Mouse (Mus musculus) midbrain, embryonic 16.5 days (tissue): ENCODE data around the gene E2f2. TPM values are rescaled to one million over a fixed set of nuclear protein-coding genes. Genes with fewer than 3 reads are reported as not detected.

ENCODE experiments used
- ATAC-seq: fragments of 200-750 bp; cut with Nextera tagmentation; 2 replicates; pipeline ENCODE4 v1.8.0; 2017; ENCODE audit warnings: moderate TSS enrichment
- H3K27ac ChIP-seq: fragments of 300-500 bp; sonication (generic); 2 replicates; pipeline ENCODE4 v1.5.1; 2014; ENCODE audit warnings: mild to moderate bottlenecking, low read length, mixed read lengths
- H3K27me3 ChIP-seq: fragments of 300-500 bp; sonication (generic); 2 replicates; pipeline ENCODE4 v1.6.1; 2014; ENCODE audit warnings: low read depth, low read length, mixed read lengths; ENCODE audit not compliant: control insufficient read depth, insufficient read depth
- H3K36me3 ChIP-seq: fragments of 300-500 bp; sonication (generic); 2 replicates; pipeline ENCODE4 v1.6.1; 2014; ENCODE audit warnings: mild to moderate bottlenecking, low read length, moderate library complexity, mixed read lengths; ENCODE audit not compliant: control insufficient read depth, insufficient read depth
- H3K4me1 ChIP-seq: fragments of 300-500 bp; sonication (generic); 2 replicates; pipeline ENCODE4 v1.6.1; 2014; ENCODE audit warnings: mild to moderate bottlenecking, low read length, mixed read lengths; ENCODE audit not compliant: control insufficient read depth, insufficient read depth
- H3K4me2 ChIP-seq: fragments of 300-500 bp; sonication (generic); 2 replicates; pipeline ENCODE4 v1.6.1; 2014; ENCODE audit warnings: mild to moderate bottlenecking, low read length, mixed read lengths
- H3K4me3 ChIP-seq: fragments of 300-500 bp; sonication (generic); 2 replicates; pipeline ENCODE4 v1.5.1; 2014; ENCODE audit warnings: low read depth, mild to moderate bottlenecking, low read length, moderate library complexity, mixed read lengths
- H3K9ac ChIP-seq: fragments of 300-500 bp; sonication (generic); 2 replicates; pipeline ENCODE4 v1.6.1; 2014; ENCODE audit warnings: low read depth, low read length, mixed read lengths
- H3K9me3 ChIP-seq: fragments of 300-500 bp; sonication (generic); replicated peaks from 2 replicates; pipeline ENCODE4 v1.6.1; 2014; ENCODE audit warnings: mild to moderate bottlenecking, low read length, mixed read lengths; ENCODE audit not compliant: control insufficient read depth, poor library complexity, severe bottlenecking
- WGBS: fragments of 180-500 bp; shearing (Covaris S2); extraction: QIAGEN DNeasy Blood & Tissue Kit; methylation state at CpG from one replicate; pipeline ENCODE4 v1.1.7; 2014; 5-methylcytosine and 5-hydroxymethylcytosine counted together
- polyA plus RNA-seq: library from polyadenylated mRNA; unstranded; fragments of >200 nt; fragmentation: Nextera tagmentation; extraction: Ambion mirVana; gene quantifications from 2 replicates; pipeline ENCODE4 v1.2.1, GENCODE M21; 2015

The E2f2 gene
- polyA plus RNA-seq, 1 experiment from 2014 or later, result 1.6 TPM

DNA sequence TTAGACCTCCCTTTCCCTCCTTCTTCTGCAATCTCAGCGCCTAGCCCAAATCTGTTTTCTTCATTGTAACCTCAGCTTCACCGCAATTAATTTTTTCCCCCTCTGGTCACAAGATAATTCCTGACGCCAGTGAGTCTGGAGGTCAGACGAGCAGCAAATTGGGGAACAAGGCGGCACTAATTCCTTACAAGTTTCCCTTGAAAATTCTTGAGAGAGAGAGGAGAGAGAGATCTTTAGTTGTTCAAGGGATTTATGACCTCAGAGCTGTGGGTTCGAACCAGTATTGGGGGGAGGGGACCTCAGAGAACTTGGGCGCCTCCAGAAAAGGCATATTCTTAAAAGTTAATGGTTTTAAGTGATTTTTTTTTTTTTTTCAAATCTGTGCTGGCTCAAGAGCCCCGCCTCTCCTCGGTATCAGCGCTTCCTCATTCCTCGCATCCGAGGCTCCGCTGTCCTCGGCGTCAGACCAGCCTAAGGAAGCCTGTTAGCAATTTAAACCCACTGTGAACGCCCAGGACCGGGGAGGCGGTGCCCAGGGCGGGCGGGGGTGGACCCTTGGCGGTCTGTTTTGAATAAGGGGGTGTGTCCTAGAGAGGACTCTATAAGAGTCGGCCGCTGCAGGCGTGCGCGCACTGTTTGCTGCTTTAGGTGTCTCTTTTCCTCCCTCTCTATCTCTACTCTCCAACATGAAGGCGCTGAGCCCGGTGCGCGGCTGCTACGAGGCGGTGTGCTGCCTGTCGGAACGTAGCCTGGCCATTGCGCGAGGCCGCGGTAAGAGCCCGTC, 28.8 kb upstream of the E2f2 start, which contains the start of gene Id3:
Id3 (plus strand) TSS at position 305 of the 784 bp plus-strand sequence.
- Histone ChIP-seq H3K4me3 (peak within 1 kb of the TSS; percentile 40), H3K4me1 (peaks cover 29% of the 10 kb centered on the region), H3K36me3 (no peaks in the 10 kb centered on the region), H3K4me2 (peak within 1 kb of the TSS; percentile 68), H3K27me3 (peaks cover 8% of the 10 kb centered on the region; the same call in 1 of the 2 replicates), H3K9me3 (no peaks in the 10 kb centered on the region), H3K27ac (peak within 1 kb of the TSS; percentile 65), H3K9ac (peak within 1 kb of the TSS; percentile 62)
- peak; percentile 79 for ATAC-seq
- under 1% methylated on average over 39 of the region's 39 CpGs for WGBS

DNA sequence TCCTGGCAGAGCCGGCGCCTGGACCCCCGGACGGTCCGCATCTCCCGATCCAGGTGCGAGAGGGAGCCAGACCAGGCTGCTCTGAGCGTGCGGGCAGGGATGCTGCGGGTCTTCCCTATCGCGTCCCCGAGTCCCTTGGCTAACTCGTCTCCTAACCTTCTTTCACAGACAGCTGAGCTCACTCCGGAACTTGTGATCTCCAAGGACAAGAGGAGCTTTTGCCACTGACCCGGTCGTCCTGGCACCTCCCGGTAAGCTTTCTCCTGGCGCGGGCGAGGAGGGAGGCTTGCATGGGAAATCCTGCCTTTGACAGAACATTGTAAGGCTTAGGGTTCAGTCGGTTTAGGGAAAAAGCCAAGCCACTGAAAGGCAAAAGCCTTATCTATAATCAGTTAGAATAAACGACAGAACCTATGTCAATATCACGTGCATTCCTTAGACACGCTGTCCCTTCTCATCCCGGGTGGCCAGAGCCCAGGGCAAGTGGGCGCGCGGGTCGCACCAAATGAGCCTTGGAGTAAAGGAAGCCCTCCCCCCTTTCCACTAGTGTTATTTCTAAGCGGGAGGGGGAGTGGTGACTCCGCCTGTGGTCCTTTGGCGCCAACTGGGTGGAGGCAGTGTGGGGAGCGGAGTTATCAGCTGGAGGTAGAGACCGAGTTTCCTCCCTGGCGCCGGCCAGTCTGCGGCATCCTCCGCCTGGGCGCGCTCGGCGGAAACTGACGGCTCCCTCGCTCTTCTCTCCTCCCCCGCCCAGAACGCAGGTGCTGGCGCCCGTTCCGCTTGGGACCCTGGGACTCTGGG, 27.9 kb upstream of the E2f2 start:
- Histone ChIP-seq H3K27ac (peak overlapping the region; percentile 65), H3K27me3 (peaks cover 8% of the 10 kb centered on the region; the same call in 1 of the 2 replicates), H3K4me3 (peak overlapping the region; percentile 40), H3K4me2 (peak overlapping the region; percentile 68), H3K9ac (peak overlapping the region; percentile 62), H3K4me1 (peaks cover 30% of the 10 kb centered on the region), H3K36me3 (no peaks in the 10 kb centered on the region), H3K9me3 (no peaks in the 10 kb centered on the region)
- under 1% methylated on average over 50 of the region's 50 CpGs for WGBS
- ATAC-seq, result no peak

DNA sequence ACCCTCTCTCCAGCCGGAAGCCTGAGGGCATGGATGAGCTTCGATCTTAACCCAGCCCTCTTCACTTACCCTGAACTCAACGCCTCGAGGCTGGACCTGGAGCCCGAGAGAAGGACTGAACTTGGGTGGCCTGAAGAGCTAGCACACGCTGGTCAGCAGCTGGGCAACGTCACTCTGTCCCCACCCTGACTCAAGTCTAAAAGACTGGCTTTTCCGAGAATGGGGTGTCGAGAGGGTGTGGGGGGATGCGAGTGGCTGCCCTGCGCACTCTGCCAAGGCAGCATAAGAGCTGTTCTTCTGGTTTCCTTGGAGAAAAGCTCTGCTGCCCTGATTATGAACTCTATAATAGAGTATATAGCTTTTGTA, 27.3 kb upstream of the E2f2 start:
- ATAC-seq, result no peak
- WGBS, result 3% methylated on average over 11 of the region's 11 CpGs
- Histone ChIP-seq H3K36me3 (no peaks in the 10 kb centered on the region), H3K9ac (peak overlapping the region; percentile 62), H3K4me1 (peaks cover 30% of the 10 kb centered on the region), H3K27ac (peak overlapping the region; percentile 65), H3K4me3 (peak overlapping the region; percentile 40), H3K27me3 (peaks cover 8% of the 10 kb centered on the region; the same call in 1 of the 2 replicates), H3K4me2 (peak overlapping the region; percentile 68), H3K9me3 (no peaks in the 10 kb centered on the region)

DNA sequence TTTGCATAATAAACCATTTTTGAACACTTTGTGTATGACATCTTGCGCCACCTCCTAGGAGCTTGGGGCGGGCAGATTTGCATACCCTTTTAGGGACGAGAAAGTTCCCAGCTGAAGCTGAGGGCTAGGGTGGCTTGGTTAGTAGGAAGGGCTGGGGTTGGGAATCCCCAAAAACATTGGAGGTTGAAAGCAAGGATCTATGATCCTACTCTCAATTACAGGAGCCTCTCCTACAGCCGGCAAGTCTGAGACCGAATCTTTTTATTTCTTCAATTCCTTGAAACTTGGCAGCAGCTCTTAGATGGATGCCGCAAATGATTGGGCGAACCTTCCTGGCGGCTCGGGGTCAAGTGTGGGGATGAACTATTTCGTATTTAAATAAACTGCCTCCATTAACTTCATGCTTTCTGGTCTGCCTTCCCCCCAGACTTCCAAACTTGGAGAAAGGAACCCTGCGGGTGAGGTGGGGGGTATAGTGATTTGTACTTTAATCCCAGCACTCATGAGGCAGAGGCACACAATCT, 26.8 kb upstream of the E2f2 start:
- no peaks in the 10 kb centered on the region for H3K9me3 ChIP-seq
- peaks cover 8% of the 10 kb centered on the region; the same call in 1 of the 2 replicates for H3K27me3 ChIP-seq
- H3K27ac ChIP-seq, result no peak overlapping the region
- WGBS, result 10% methylated on average over 11 of the region's 11 CpGs
- H3K36me3 ChIP-seq, result no peaks in the 10 kb centered on the region
- no peak for ATAC-seq
- peak overlapping the region; percentile 68 for H3K4me2 ChIP-seq
- H3K9ac ChIP-seq, result peak overlapping the region; percentile 26; the same call in 1 of the 2 replicates
- H3K4me3 ChIP-seq, result peak overlapping the region; percentile 40
- H3K4me1 ChIP-seq, result peaks cover 29% of the 10 kb centered on the region

DNA sequence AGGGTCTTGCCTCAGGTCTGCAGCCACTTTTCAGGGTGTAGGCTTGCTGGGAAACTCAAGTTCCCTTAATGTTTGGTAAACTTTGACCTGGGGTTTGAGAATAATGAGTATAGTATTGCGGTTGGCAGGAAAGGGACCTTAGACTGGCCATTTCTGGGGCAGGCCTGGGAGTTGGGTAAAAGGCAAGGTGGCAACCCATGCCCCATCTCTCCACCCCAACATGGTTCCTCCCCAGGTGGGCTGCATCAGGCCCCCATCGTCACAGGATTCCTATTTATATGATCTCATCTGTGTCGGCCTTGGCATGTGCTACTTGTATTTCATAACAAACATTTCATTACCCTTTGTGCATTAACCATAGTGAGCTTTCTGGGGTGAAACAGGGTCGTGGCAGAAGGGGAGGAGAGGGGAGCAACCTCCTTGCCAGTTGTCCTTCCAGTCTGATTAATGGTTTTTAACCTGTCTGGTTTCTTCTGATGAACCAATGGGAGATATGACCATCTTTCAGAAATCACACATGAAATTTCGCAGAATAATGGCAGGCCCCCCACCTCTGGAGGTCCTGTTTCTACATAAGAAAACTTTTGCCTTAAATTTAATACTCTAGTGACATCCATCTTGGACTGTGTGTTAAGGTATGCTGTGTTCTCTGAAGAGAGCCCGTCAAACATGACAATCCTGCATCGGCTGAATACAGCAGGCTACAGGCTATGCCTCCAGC, 26.0 kb upstream of the E2f2 start:
- 23% methylated on average over 7 of the region's 7 CpGs for WGBS
- peaks cover 8% of the 10 kb centered on the region; the same call in 1 of the 2 replicates for H3K27me3 ChIP-seq
- peak overlapping the region; percentile 68 for H3K4me2 ChIP-seq
- no peak overlapping the region for H3K27ac ChIP-seq
- H3K36me3 ChIP-seq, result no peaks in the 10 kb centered on the region
- no peak overlapping the region for H3K9ac ChIP-seq
- peak overlapping the region; percentile 40; the same call in 1 of the 2 replicates for H3K4me3 ChIP-seq
- H3K9me3 ChIP-seq, result no peaks in the 10 kb centered on the region
- H3K4me1 ChIP-seq, result peaks cover 24% of the 10 kb centered on the region
- ATAC-seq, result no peak

DNA sequence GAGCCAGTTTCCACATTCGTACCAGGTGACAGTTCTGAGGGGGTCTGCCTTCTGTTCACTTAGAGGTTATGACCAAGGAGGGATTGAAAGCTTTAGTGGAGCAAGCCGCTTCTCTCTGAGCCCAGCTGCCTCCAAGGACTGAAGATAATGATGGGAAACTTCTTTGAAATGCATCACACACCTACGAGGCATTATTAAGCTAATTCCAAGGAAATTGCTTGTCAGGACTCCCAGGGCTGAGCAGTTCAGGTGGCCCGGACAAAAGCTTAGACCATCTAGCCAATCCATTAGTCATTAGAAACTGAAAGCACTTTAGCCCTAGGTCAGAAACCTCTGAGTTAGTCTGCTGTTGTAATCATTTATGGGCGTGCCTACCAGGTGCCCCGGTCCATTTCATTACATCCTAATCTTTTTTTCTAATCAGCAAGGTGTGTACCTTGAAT, 25.5 kb upstream of the E2f2 start:
- H3K9me3 ChIP-seq, result no peaks in the 10 kb centered on the region
- no peaks in the 10 kb centered on the region for H3K36me3 ChIP-seq
- H3K4me2 ChIP-seq, result peak overlapping the region; percentile 4; the same call in 1 of the 2 replicates
- no peak overlapping the region; the same call in 1 of the 2 replicates for H3K27ac ChIP-seq
- H3K4me3 ChIP-seq, result no peak overlapping the region
- WGBS, result 9% methylated on average over 6 of the region's 6 CpGs
- H3K27me3 ChIP-seq, result peaks cover 8% of the 10 kb centered on the region; the same call in 1 of the 2 replicates
- peaks cover 24% of the 10 kb centered on the region for H3K4me1 ChIP-seq
- no peak overlapping the region for H3K9ac ChIP-seq
- ATAC-seq, result no peak

DNA sequence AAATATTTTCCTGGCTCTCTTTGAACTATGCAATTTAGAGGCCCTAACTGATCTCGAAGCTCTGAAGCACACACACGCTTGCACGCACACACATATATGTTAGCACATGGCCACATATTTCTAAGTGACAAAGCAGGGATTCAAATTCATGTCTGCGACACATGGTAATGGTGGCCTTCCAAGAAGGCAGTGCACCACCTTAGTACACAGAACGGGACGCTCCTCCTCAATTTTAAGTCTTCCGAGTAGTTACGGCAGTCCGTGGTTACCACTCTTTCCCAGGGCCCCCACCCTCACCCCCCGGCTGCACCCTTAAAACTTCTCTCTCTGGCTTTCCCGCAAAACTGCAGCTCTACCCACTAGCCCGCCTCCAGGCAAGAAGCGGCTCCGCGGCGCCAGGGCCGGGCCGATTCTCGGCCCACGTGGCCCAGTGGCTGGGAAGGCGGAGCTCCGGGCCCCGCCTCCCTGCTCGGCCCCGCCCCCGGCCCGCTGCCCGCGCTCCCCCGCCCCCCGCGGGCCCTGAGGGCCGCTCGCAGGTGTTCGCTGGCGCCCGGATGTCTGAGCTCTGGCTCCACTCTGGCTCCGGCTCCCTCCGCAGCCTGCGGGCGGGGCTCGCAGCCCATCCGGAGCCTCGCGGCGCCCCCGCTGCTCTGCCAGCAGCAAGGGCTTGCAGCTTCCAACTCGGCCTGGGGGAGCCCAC, 24.6 kb upstream of the E2f2 start:
- H3K4me1 ChIP-seq, result peaks cover 24% of the 10 kb centered on the region
- no peak overlapping the region; the same call in 1 of the 2 replicates for H3K27ac ChIP-seq
- H3K9ac ChIP-seq, result peak overlapping the region; percentile 64
- H3K36me3 ChIP-seq, result no peaks in the 10 kb centered on the region
- H3K4me2 ChIP-seq, result peak overlapping the region; percentile 92
- peak; percentile 67 for ATAC-seq
- H3K4me3 ChIP-seq, result peak overlapping the region; percentile 52
- under 1% methylated on average over 41 of the region's 48 CpGs for WGBS
- no peaks in the 10 kb centered on the region for H3K9me3 ChIP-seq
- H3K27me3 ChIP-seq, result peaks cover 8% of the 10 kb centered on the region; the same call in 1 of the 2 replicates
